Mouse (Mus musculus) brain, adult 2 months (tissue): ENCODE results near the gene Slc35g2.

Source experiments
- DNase-seq: peaks from one replicate; pipeline ENCODE4 v3.0.0; 2011; ENCODE audit warnings: low read depth, low spot score

Gene Slc35g2

GRCm38 (mm10) chr9:100570626-100571233 lies at the start of gene Slc35g2:
TSS of gene Slc35g2 (minus strand) at chr9:100571090.
- DNase-seq = peak; percentile 61

- DNase-seq = peak; percentile 51
These were observed 46.1 kb upstream of the Slc35g2 start for GRCm38 (mm10) chr9:100616947-100617346.

GRCm38 (mm10) chr9:100613501-100614071 lies 42.7 kb upstream of the Slc35g2 start:
- DNase-seq = no peak

- DNase-seq = peak; percentile 85
These were observed 35.2 kb upstream of the Slc35g2 start for GRCm38 (mm10) chr9:100605985-100606554.

GRCm38 (mm10) chr9:100605522-100605921 lies 34.6 kb upstream of the Slc35g2 start:
- no peak for DNase-seq

- no peak for DNase-seq
These were observed 32.3 kb upstream of the Slc35g2 start for GRCm38 (mm10) chr9:100603156-100603555.

GRCm38 (mm10) chr9:100602130-100602529 lies 31.2 kb upstream of the Slc35g2 start:
- DNase-seq = peak; percentile 17

GRCm38 (mm10) chr9:100599761-100600328 lies 29.0 kb upstream of the Slc35g2 start:
- DNase-seq = peak; percentile 87

GRCm38 (mm10) chr9:100597546-100597945 lies 26.7 kb upstream of the Slc35g2 start, which contains the start of gene Stag1:
TSS of gene Stag1 (plus strand) at chr9:100597798.
- DNase-seq = no peak

- DNase-seq = no peak
These were observed 25.4 kb upstream of the Slc35g2 start for GRCm38 (mm10) chr9:100596317-100596716.

GRCm38 (mm10) chr9:100590462-100590861 lies 19.6 kb upstream of the Slc35g2 start:
- DNase-seq = peak; percentile 29

GRCm38 (mm10) chr9:100584031-100584430 lies 13.1 kb upstream of the Slc35g2 start:
- no peak for DNase-seq

- DNase-seq = peak; percentile 87
These were observed 12.1 kb upstream of the Slc35g2 start for GRCm38 (mm10) chr9:100582883-100583575.

- peak; percentile 80 for DNase-seq
These were observed 10.9 kb upstream of the Slc35g2 start for GRCm38 (mm10) chr9:100581543-100582492.

GRCm38 (mm10) chr9:100580196-100580740 lies 9.4 kb upstream of the Slc35g2 start:
- DNase-seq = no peak

GRCm38 (mm10) chr9:100573942-100574341 lies 3.1 kb upstream of the Slc35g2 start:
- peak; percentile 24 for DNase-seq

GRCm38 (mm10) chr9:100573300-100573699 lies 2.4 kb upstream of the Slc35g2 start:
- DNase-seq = peak; percentile 30

GRCm38 (mm10) chr9:100571511-100571910 lies 621 bp upstream of the Slc35g2 start:
- no peak for DNase-seq

- peak; percentile 94 for DNase-seq
These were observed 878 bp downstream of the Slc35g2 start for GRCm38 (mm10) chr9:100569798-100570625.
